8 mouse cellular contexts compared by ENCODE assay signal in the genomic region with DNA sequence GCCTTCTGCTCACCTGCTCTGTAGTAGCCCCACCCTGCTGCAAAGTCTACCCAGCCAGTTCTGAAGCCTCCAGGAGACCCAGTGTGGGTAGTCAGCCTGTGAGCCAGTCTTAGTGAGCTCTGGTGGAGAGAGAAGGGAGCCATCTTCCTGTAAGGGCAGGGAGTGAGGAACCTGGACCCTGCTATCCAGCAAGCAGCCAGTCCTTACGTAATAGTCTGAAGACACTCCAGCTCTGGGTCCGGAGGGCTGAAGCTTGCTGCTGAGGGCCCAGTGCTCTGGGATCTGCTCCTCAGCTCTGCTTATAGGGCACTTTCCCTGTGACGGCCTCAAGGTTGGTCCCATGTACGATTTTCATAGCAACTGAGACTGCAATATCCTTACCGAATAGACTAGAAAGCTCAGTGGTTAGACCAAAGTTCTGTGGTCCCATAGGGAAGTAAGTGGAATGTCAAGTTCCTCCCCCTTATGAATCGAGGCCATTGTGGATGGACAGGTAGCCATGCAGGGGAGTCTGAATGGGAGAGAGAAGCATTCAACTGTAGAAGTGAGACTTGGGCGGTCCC. TPM values are rescaled to one million over a fixed set of nuclear protein-coding genes. Genes with fewer than 3 reads are reported as not detected.
DNase-seq lines count a peak whose midpoint lies in the region; ATAC-seq and TF ChIP-seq lines count a peak whose summit lies in the region.

Gene Rtkn (plus strand): TSS at position 513 of the 563 bp plus-strand sequence.

- no peak for TF ChIP-seq EP300 in liver, embryonic 14.5 days (IDR thresholded peaks at IDR 0.05; ENCODE audit: low read depth)

- H3K27me3 ChIP-seq in kidney, adult 2 months (replicated peaks; ENCODE audit: control insufficient read depth, insufficient read depth, low read length) = no peaks in the 10 kb centered on the region
- peaks cover 23% of the 10 kb centered on the region for H3K27me3 ChIP-seq in liver, embryonic 14.5 days (ENCODE audit: control insufficient read depth, insufficient read depth, low read length)

- H3K36me3 ChIP-seq in kidney, adult 2 months (ENCODE audit: control insufficient read depth, insufficient read depth, low read length) = no peaks in the 10 kb centered on the region
- H3K36me3 ChIP-seq in liver, embryonic 14.5 days (replicated peaks; ENCODE audit: control insufficient read depth, insufficient read depth, low read depth) = no peaks in the 10 kb centered on the region

- WGBS in kidney, adult 2 months = 45% methylated on average over 7 of the region's 7 CpGs
- WGBS in liver, embryonic 14.5 days (ENCODE audit: insufficient replicate concordance) = 61% methylated on average over 7 of the region's 7 CpGs

- H3K9ac ChIP-seq in liver, embryonic 14.5 days (replicated peaks) = no peak within 1 kb of the TSS

- no peak for TF ChIP-seq CTCF in kidney, adult 2 months (conservative IDR thresholded peaks at IDR 0.05; ENCODE audit: insufficient read depth, insufficient read length, low read depth, low read length)
- TF ChIP-seq CTCF in liver, embryonic 14.5 days (IDR thresholded peaks at IDR 0.05; ENCODE audit: low read depth) = no peak

- peak within 1 kb of the TSS; percentile 88 for H3K4me3 ChIP-seq in kidney, adult 2 months (ENCODE audit: insufficient read depth, low read depth, low read length)
- H3K4me3 ChIP-seq in liver, embryonic 14.5 days (ENCODE audit: insufficient read depth in 1 of 2, low read depth in 2 of 2, low read length in 2 of 2) = peak within 1 kb of the TSS; percentile 53 to 55

- DNase-seq in adrenal gland, adult 8-10 months = no peak
- DNase-seq in adrenal gland, postnatal 36 days = no peak
- DNase-seq in thymus, postnatal 0 days (ENCODE audit: low spot score) = no peak
- no peak for DNase-seq in thymus, adult 18-20 months
- DNase-seq in kidney, adult 2 months = peak; percentile 75
- DNase-seq in liver, embryonic 14.5 days (ENCODE audit: low read depth in 3 of 3, low spot score in 3 of 3) = no peak
- no peak for DNase-seq in MN1 (ENCODE audit: low spot score)

- peaks cover 24% of the 10 kb centered on the region for H3K4me1 ChIP-seq in kidney, adult 2 months (ENCODE audit: control insufficient read depth, insufficient read depth, low read length)
- H3K4me1 ChIP-seq in liver, embryonic 14.5 days (replicated peaks; ENCODE audit: control insufficient read depth in 2 of 2, insufficient read depth in 2 of 2, low read length in 1 of 2) = peaks cover 8 to 10% of the 10 kb centered on the region in 2 experiments; a peak in 3 of 4 replicates

- ATAC-seq in liver, embryonic 14.5 days (ENCODE audit: insufficient read depth) = no peak
- no peak for ATAC-seq in CD4-positive, CD25-positive, alpha-beta regulatory T cell, adult 4 months

- no peaks in the 10 kb centered on the region for H3K9me3 ChIP-seq in liver, embryonic 14.5 days (ENCODE audit: control insufficient read depth, low read length)

- H3K27ac ChIP-seq in kidney, adult 2 months (ENCODE audit: insufficient read depth, low read depth, low read length) = peak within 1 kb of the TSS; percentile 99
- no peak within 1 kb of the TSS for H3K27ac ChIP-seq in liver, embryonic 14.5 days

- TF ChIP-seq POLR2A in kidney, adult 2 months (IDR thresholded peaks at IDR 0.05; ENCODE audit: low read depth, low read length) = no peak

- H3K4me2 ChIP-seq in liver, embryonic 14.5 days (ENCODE audit: low read depth) = peak within 1 kb of the TSS; percentile 66

RNA-seq across cellular contexts. Expression of gene Rtkn, which starts in this region (rescaled TPM):
- 10 to 100 TPM; 16.4 to 34.0 (median 19.9) TPM for total RNA-seq in adrenal gland, adult 8-10 months (2022)
- total RNA-seq in adrenal gland, postnatal 36 days (2021) = 10 to 100 TPM in 1 of 2 experiments, 1 to 10 TPM in 1; 5.1 to 14.0 TPM
- polyA plus RNA-seq in thymus, postnatal 0 days (2015; fragmentation: Nextera tagmentation; extraction: Ambion mirVana) = 29.1 and 30.9 TPM in 2 replicates
- polyA plus RNA-seq in kidney, adult 2 months (2012; rRNA removed) = 73.6 and 96.1 TPM in 2 replicates
- 11.1 TPM in 2 replicates for polyA plus RNA-seq in liver, embryonic 14.5 days (2012; rRNA removed)
- 5.3 and 5.5 TPM in 2 replicates for polyA plus RNA-seq in liver, embryonic 14.5 days (2014; fragmentation: Nextera tagmentation; extraction: Ambion mirVana)
- under 1 TPM in 1 of 2 experiments, not detected in 1; 0.49 TPM for polyA plus RNA-seq in CD4-positive, CD25-positive, alpha-beta regulatory T cell, adult 4 months (2017; shearing (Covaris generic))

Comparison
In these comparisons a context has a peak if more than half of its experiments do, and no peak if none do; other contexts are left out.
1. RNA of gene Rtkn (polyA plus RNA-seq): 73.6 to 96.1 TPM in kidney, adult 2 months, 29.1 to 30.9 TPM in thymus, postnatal 0 days and 5.3 to 11.1 TPM in liver, embryonic 14.5 days; 0.49 TPM in CD4-positive, CD25-positive, alpha-beta regulatory T cell, adult 4 months; every median in the first group is over 4 times any median in the second.